Mouse (Mus musculus) intestine, postnatal 0 days (tissue): ENCODE data around the gene Ccsap. TPM values are rescaled to one million over a fixed set of nuclear protein-coding genes. Genes with fewer than 3 reads are reported as not detected.

ENCODE experiments used
- ATAC-seq: fragments of 200-750 bp; cut with Nextera tagmentation; 2 replicates; pipeline ENCODE4 v1.8.0; 2017; ENCODE audit warnings: mild to moderate bottlenecking, moderate TSS enrichment, moderate library complexity
- H3K27ac ChIP-seq: fragments of 300-500 bp; sonication (generic); 2 replicates; pipeline ENCODE4 v1.5.1; 2014; ENCODE audit warnings: mild to moderate bottlenecking, low read depth, low read length, moderate library complexity
- H3K27me3 ChIP-seq: fragments of 300-500 bp; sonication (generic); replicated peaks from 2 replicates; pipeline ENCODE4 v1.6.1; 2014; ENCODE audit warnings: low read length, mixed read lengths; ENCODE audit not compliant: control insufficient read depth, insufficient read depth
- H3K36me3 ChIP-seq: fragments of 300-500 bp; sonication (generic); 2 replicates; pipeline ENCODE4 v1.6.1; 2014; ENCODE audit warnings: mild to moderate bottlenecking, moderate library complexity; ENCODE audit not compliant: control insufficient read depth, insufficient read depth
- H3K4me1 ChIP-seq: fragments of 300-500 bp; sonication (generic); replicated peaks from 2 replicates; pipeline ENCODE4 v1.6.1; 2014; ENCODE audit warnings: antibody characterized with exemption, low read length, mixed read lengths; ENCODE audit not compliant: control insufficient read depth, insufficient read depth
- H3K4me2 ChIP-seq: fragments of 300-500 bp; sonication (generic); replicated peaks from 2 replicates; pipeline ENCODE4 v1.6.1; 2014; ENCODE audit warnings: low read depth, mild to moderate bottlenecking, moderate library complexity
- H3K4me3 ChIP-seq: fragments of 300-500 bp; sonication (generic); 2 replicates; pipeline ENCODE4 v1.5.1; 2014; ENCODE audit warnings: low read depth, low read length
- H3K9ac ChIP-seq: fragments of 300-500 bp; sonication (generic); 2 replicates; pipeline ENCODE4 v1.6.1; 2014; ENCODE audit warnings: mild to moderate bottlenecking, low read depth, low read length
- H3K9me3 ChIP-seq: fragments of 300-500 bp; sonication (generic); 2 replicates; pipeline ENCODE4 v1.6.1; 2016; ENCODE audit warnings: mixed run types; ENCODE audit not compliant: control insufficient read depth
- CTCF ChIP-seq: sonication (generic); IDR thresholded peaks from 2 replicates; pipeline ENCODE4 v1.5.1; 2016; ENCODE audit warnings: low read depth, mild to moderate bottlenecking, control low read depth, antibody characterized with exemption, moderate library complexity
- WGBS: fragments of 180-500 bp; shearing (Covaris S2); extraction: QIAGEN DNeasy Blood & Tissue Kit; methylation state at CpG from one replicate; pipeline ENCODE4 v1.1.7; 2014; 5-methylcytosine and 5-hydroxymethylcytosine counted together
- polyA plus RNA-seq: library from polyadenylated mRNA; unstranded; fragments of >200 nt; fragmentation: Nextera tagmentation; extraction: Ambion mirVana; gene quantifications from 2 replicates; pipeline ENCODE4 v1.2.1, GENCODE M21; 2015

Gene Ccsap
- polyA plus RNA-seq, 1 experiment from 2014 or later: 1.8 TPM

GRCm38 (mm10) chr8:123872048-123872447 is 12.0 kb upstream of the Ccsap start:
- Histone ChIP-seq H3K27ac (no peak overlapping the region), H3K4me2 (no peak overlapping the region), H3K9me3 (no peaks in the 10 kb centered on the region), H3K4me1 (no peaks in the 10 kb centered on the region), H3K36me3 (no peaks in the 10 kb centered on the region), H3K27me3 (no peaks in the 10 kb centered on the region), H3K9ac (no peak overlapping the region), H3K4me3 (no peak overlapping the region)
- no peak for ATAC-seq
- WGBS: 68% methylated on average over 9 of the region's 9 CpGs
- no peak for TF ChIP-seq CTCF

- H3K4me2 ChIP-seq: no peak overlapping the region
- ATAC-seq: no peak
- no peak for TF ChIP-seq CTCF
- no peak overlapping the region for H3K27ac ChIP-seq
- no peaks in the 10 kb centered on the region for H3K9me3 ChIP-seq
- no peaks in the 10 kb centered on the region for H3K36me3 ChIP-seq
- no peak overlapping the region for H3K4me3 ChIP-seq
- H3K27me3 ChIP-seq: peaks cover 11% of the 10 kb centered on the region
- no peak overlapping the region for H3K9ac ChIP-seq
- 41% methylated on average over 5 of the region's 5 CpGs for WGBS
- no peaks in the 10 kb centered on the region for H3K4me1 ChIP-seq
Measured at GRCm38 (mm10) chr8:123866971-123867370, 7.0 kb upstream of the Ccsap start.

- no peak for ATAC-seq
- Histone ChIP-seq H3K4me3 (no peak overlapping the region), H3K9ac (no peak overlapping the region), H3K4me1 (no peaks in the 10 kb centered on the region), H3K9me3 (no peaks in the 10 kb centered on the region), H3K4me2 (no peak overlapping the region), H3K27me3 (peaks cover 11% of the 10 kb centered on the region), H3K27ac (no peak overlapping the region), H3K36me3 (no peaks in the 10 kb centered on the region)
- no peak for TF ChIP-seq CTCF
- WGBS: 55% methylated on average over 7 of the region's 7 CpGs
Measured at GRCm38 (mm10) chr8:123865786-123866185, 5.8 kb upstream of the Ccsap start.

- Histone ChIP-seq H3K27me3 (peaks cover 8% of the 10 kb centered on the region), H3K9me3 (no peaks in the 10 kb centered on the region), H3K4me3 (no peak overlapping the region), H3K27ac (no peak overlapping the region), H3K36me3 (no peaks in the 10 kb centered on the region), H3K9ac (no peak overlapping the region), H3K4me2 (0 out of 2 replicates have a peak overlapping the region, but pooled peaks have one; percentile 98), H3K4me1 (no peaks in the 10 kb centered on the region)
- 66% methylated on average over 4 of the region's 4 CpGs for WGBS
- no peak for ATAC-seq
- no peak for TF ChIP-seq CTCF
Measured at GRCm38 (mm10) chr8:123860386-123860785, 377 bp upstream of the Ccsap start.

GRCm38 (mm10) chr8:123858941-123859647 is 915 bp downstream of the Ccsap start:
- peak overlapping the region; percentile 60 for H3K9ac ChIP-seq
- peak overlapping the region; percentile 81 for H3K4me3 ChIP-seq
- peak; percentile 67 for TF ChIP-seq CTCF
- H3K27me3 ChIP-seq: peaks cover 3% of the 10 kb centered on the region; the same call in 1 of the 2 replicates
- no peaks in the 10 kb centered on the region for H3K4me1 ChIP-seq
- peak overlapping the region; percentile 98 for H3K4me2 ChIP-seq
- ATAC-seq: peak; percentile 96
- WGBS: under 1% methylated on average over 77 of the region's 79 CpGs
- H3K9me3 ChIP-seq: no peaks in the 10 kb centered on the region
- no peaks in the 10 kb centered on the region for H3K36me3 ChIP-seq
- peak overlapping the region; percentile 66 for H3K27ac ChIP-seq

GRCm38 (mm10) chr8:123858574-123858940 is 1.5 kb downstream of the Ccsap start:
- 2% methylated on average over 17 of the region's 17 CpGs for WGBS
- Histone ChIP-seq H3K27ac (no peak overlapping the region), H3K27me3 (no peaks in the 10 kb centered on the region; the same call in 1 of the 2 replicates), H3K4me3 (peak overlapping the region; percentile 81), H3K4me1 (no peaks in the 10 kb centered on the region), H3K4me2 (peak overlapping the region; percentile 98), H3K9ac (peak overlapping the region; percentile 60), H3K9me3 (no peaks in the 10 kb centered on the region), H3K36me3 (no peaks in the 10 kb centered on the region)
- peak; percentile 34 for TF ChIP-seq CTCF
- no peak for ATAC-seq
